Mouse (Mus musculus) brain, embryonic 14.5 days (tissue): ENCODE data around the gene Epyc.

Experiments used
- CTCF ChIP-seq: fragments of 200-500 bp; IDR thresholded peaks from 2 replicates; pipeline ENCODE4 v1.5.1; 2012; ENCODE audit warnings: inconsistent platforms, mild to moderate bottlenecking, moderate library complexity, borderline replicate concordance; ENCODE audit not compliant: insufficient read depth, insufficient read length; ENCODE audit errors: extremely low read depth
- POLR2A ChIP-seq: fragments of 200-500 bp; IDR thresholded peaks from 2 replicates; pipeline ENCODE4 v1.6.1; 2012; ENCODE audit warnings: mild to moderate bottlenecking, inconsistent platforms, borderline replicate concordance; ENCODE audit not compliant: poor library complexity, insufficient read depth, insufficient read length, severe bottlenecking; ENCODE audit errors: extremely low read depth

GRCm38 (mm10) chr10:97650334-97650733 is 6.5 kb downstream of the Epyc start:
- TF ChIP-seq CTCF, result no peak
- TF ChIP-seq POLR2A, result no peak
